Mouse (Mus musculus): ENCODE measurements at regions not wholly inside any gene's neighbourhood (a gene's known extent, or its start where the extent isn't known, plus 50 kb on each side); places are given as distances from the start of the nearest gene placed in this dataset.

DNA sequence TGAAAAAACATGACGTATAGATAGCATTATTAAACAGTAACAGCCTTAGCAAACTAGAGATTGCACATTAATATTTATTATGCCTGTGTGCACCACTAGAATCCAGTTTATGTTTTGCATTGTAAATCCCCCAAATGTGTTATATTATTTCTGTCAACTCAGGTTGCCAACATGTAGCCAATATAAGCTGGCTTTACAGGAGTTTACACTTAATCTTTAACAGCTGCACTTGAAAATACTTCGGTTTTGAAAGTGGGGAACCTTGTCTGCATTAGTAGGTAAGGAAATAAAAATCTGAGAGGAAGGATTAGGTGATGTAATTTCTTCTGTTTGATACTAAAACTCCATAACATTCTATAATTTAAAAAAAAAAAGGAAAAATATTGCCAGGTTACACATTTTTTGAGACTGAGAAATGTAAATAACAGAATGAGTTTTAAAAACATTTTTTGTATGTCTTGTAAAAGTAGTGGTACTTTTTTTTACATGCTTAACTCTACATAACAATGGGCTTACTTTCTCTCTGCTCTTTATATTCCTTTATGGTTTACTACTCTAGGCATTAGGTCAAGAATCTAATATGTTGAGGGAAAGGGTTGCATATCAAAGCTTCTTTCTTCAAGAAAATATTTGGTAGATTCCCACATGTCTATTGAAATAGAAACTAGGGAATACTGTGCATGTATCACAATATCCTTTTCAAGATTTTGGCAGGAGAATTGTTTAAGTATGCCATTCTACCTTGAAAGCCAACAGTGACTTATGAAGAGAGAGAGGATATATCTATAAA is 214.2 kb upstream of the Adamts5 start:
- ATAC-seq (replicated peaks in 1 of 2; ENCODE audit: insufficient read depth in 1 of 2, low FRiP score in 2 of 2, low TSS enrichment in 1 of 2, low read depth in 1 of 2, poor library complexity in 2 of 2, severe bottlenecking in 2 of 2) = no peak

DNA sequence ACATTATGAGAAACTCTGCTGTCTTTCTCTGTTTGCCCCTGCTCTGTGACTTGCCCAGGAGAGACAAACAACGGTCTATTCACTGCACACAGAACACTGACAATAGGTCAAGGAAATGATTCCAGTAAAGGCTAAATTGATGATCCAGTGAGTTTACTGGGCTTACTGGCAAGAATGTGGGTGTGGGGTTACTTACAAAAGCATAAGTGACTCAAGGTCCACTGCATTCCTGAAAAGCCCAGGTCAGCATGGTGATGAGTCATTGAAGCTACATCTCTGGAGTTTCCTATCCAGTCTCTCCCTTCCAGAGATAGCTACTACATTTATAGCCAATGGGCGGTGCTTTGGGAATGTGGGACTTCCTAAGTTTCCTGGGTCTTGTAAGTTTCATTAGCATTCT is 192.8 kb upstream of the Adamts5 start:
- no peak for ATAC-seq (replicated peaks in 1 of 2; ENCODE audit: insufficient read depth in 1 of 2, low FRiP score in 2 of 2, low TSS enrichment in 1 of 2, low read depth in 1 of 2, poor library complexity in 2 of 2, severe bottlenecking in 2 of 2)

DNA sequence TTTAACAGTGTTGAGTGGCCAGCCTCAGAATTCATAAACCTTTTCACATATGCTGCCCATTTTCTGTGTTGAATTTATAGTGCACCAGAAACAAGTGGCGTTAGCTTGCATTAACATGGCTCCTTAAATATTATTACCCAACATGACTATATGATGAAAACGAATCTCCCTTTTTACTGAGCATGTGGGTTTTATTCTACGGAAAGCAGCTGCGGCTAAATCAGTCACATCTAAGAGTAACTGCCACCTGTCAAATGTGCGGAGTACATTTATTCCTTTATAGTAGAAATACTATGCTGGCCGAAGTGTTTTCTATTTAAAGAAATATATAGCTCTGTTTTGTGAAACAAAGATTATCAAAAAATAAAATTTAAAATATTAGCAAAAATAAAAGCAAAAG is 188.5 kb upstream of the Adamts5 start:
- no peak for ATAC-seq (replicated peaks in 1 of 2; ENCODE audit: insufficient read depth in 1 of 2, low FRiP score in 2 of 2, low TSS enrichment in 1 of 2, low read depth in 1 of 2, poor library complexity in 2 of 2, severe bottlenecking in 2 of 2)

DNA sequence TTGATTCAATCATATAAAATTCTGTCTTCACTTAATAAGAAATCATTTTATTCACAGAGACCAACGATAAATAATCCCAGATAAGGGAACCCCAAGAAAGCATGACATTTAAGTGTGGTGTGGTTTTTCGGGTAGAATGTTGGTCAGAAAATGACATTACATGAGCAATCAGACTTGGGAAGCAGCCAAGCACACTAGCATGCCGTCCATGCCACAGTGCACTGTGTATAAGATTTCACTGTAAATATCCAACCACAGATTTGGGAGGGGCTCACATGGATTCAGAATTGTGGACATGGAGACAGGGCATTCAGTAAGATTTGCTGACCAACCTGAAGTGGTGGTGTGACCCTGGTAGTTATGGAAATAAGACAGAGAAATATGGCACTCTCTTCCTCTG is 185.8 kb upstream of the Adamts5 start:
- ATAC-seq (replicated peaks in 1 of 2; ENCODE audit: insufficient read depth in 1 of 2, low FRiP score in 2 of 2, low TSS enrichment in 1 of 2, low read depth in 1 of 2, poor library complexity in 2 of 2, severe bottlenecking in 2 of 2) = no peak

DNA sequence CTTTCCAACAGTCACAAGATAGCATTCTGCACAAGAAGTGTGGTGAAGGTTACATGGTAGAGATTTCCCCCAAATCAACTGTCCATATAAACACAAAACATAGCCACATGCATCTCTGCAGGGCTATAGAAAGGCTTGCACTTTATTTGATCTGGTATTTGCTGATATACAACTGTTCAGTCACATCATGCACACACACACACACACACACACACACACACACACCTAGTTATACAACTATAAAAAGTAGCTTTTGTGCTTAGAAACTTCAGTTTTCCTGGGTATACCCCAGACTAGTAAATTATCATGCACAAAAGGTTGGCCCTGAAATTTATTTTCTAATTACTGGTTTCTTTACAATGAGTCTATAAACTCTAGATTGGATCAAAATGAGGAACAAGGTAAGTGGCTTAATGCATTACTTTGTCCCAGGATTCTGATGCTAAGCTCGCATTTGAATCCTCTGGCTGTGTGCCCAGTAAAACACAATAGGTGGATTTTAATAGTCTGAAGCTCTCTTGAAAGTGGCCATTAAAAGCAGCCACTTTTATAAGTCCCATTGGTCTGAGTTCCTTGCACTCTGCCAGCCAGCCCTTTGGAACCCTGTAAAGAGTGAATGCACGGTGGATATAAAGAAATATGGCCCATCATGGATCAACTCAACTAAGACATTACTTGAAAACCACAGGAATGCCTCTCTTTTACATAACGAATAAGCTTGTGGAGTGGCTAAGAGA is 166.2 kb upstream of the Adamts5 start:
- no peak for ATAC-seq (replicated peaks in 1 of 2; ENCODE audit: insufficient read depth in 1 of 2, low FRiP score in 2 of 2, low TSS enrichment in 1 of 2, low read depth in 1 of 2, poor library complexity in 2 of 2, severe bottlenecking in 2 of 2)

DNA sequence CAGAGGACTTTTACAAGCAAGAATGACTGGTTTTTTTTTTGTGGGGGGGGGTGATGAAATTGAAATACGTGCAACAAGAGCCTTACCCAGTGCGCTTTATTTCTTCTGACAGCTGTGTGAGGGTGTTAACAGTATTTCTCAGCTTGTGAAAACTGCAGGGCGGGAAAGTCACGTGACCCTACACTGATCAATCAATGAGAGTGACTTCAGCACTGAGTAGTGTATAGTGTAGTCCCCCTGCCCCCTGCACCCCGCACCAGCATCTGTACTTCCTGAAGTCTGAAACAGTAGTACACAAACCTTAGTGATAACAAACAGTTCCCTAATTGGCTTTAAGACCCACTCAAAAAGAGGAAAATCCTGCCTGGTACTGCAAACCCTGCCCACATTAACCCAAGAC is 158.5 kb upstream of the Adamts5 start:
- ATAC-seq (replicated peaks in 1 of 2; ENCODE audit: insufficient read depth in 1 of 2, low FRiP score in 2 of 2, low TSS enrichment in 1 of 2, low read depth in 1 of 2, poor library complexity in 2 of 2, severe bottlenecking in 2 of 2) = no peak

DNA sequence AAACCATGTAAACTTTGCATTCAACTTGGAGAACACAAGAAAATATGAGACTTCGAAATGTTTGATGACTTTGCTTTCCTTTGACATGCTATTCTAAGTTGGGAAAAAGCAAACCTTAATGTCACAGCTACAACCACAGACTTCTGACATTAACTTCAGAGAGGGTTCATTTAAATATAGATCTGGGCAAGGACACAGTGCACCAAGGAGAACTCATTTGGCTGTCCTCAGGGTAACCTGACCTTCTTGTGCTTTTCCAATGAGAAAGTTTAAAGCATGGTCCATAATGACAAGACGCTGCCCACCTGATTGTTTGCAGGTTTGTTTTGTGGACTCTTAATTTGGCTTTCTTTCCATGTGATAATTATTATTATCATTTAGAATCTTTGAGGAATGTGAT is 143.1 kb upstream of the Adamts5 start:
- ATAC-seq (replicated peaks in 1 of 2; ENCODE audit: insufficient read depth in 1 of 2, low FRiP score in 2 of 2, low TSS enrichment in 1 of 2, low read depth in 1 of 2, poor library complexity in 2 of 2, severe bottlenecking in 2 of 2) = no peak

DNA sequence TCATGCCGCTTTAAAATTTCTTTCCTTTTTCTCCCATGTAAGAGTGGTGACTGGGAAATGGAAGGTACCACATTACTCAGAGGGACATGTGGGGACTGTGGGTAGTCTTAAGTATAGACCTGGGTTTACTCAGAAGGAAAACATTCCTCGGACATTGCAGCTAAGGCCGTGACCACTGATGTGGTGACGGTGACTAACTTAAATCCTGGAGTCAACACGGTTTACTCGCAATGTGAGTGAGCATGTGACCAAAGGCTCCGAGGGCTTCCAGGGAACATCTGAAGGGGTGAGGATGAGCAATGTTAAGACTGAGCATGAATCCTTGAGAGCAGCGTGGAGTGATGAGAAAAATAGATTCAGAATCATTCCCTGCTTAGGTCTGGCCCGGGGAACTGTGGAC is 133.1 kb upstream of the Adamts5 start:
- ATAC-seq (replicated peaks in 1 of 2; ENCODE audit: insufficient read depth in 1 of 2, low FRiP score in 2 of 2, low TSS enrichment in 1 of 2, low read depth in 1 of 2, poor library complexity in 2 of 2, severe bottlenecking in 2 of 2) = no peak

DNA sequence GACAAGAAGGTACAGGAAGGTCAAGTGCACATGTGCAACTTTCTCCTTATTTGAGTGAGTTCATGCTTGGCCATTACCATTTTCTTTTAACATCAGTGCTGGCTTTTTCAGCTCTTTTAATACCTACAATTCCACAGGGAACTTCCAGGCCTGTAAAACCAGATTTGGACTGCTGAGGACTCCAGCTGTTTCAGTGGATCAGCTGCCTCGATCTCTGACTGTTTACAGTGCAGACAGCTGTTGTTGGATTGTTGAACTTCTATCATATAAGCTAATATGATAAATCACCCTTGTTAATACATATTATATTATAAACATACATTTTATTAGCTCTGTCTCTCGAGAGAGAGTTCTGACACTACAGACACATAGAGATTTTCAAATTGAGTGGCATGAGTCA is 126.1 kb upstream of the Adamts5 start:
- no peak for ATAC-seq (replicated peaks in 1 of 2; ENCODE audit: insufficient read depth in 1 of 2, low FRiP score in 2 of 2, low TSS enrichment in 1 of 2, low read depth in 1 of 2, poor library complexity in 2 of 2, severe bottlenecking in 2 of 2)

DNA sequence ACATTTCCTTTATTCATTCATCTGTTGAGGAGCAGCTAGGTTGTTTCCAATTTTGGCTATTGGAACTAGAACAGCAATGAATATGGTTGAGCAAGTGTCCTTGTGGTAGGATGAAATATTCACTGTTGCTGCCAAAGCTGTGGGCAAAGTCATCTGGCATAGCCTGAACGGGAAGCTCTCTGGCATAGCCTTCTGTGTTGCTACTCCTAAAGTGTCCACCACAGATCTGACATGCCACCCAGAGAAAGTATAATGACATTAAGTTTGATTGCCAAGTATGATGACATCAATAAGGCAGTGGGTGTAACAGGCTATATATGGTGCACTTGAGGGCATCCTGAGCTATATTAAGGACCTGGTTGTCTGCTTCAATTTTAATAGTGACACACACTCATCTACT is 113.7 kb upstream of the Adamts5 start:
- ATAC-seq (replicated peaks in 1 of 2; ENCODE audit: insufficient read depth in 1 of 2, low FRiP score in 2 of 2, low TSS enrichment in 1 of 2, low read depth in 1 of 2, poor library complexity in 2 of 2, severe bottlenecking in 2 of 2) = no peak

DNA sequence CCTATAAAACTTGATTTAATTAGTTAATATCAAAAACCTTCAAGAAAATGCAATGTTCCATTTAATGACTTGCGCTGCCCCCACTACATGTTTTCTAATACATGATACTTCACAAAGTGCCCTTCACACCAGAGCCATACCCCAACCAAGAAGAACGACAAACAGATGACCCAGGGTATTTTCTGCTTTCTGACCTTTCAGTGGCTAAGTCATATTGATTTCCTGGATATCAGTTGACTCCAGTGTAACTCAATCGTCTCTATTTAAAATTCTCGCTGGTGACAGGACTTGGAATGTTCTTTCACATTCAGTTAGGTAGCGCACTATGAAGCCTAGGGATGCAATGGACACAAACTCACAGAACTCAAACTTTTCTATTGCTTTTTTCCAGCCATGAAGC is 109.4 kb upstream of the Adamts5 start:
- no peak for ATAC-seq (replicated peaks in 1 of 2; ENCODE audit: insufficient read depth in 1 of 2, low FRiP score in 2 of 2, low TSS enrichment in 1 of 2, low read depth in 1 of 2, poor library complexity in 2 of 2, severe bottlenecking in 2 of 2)

DNA sequence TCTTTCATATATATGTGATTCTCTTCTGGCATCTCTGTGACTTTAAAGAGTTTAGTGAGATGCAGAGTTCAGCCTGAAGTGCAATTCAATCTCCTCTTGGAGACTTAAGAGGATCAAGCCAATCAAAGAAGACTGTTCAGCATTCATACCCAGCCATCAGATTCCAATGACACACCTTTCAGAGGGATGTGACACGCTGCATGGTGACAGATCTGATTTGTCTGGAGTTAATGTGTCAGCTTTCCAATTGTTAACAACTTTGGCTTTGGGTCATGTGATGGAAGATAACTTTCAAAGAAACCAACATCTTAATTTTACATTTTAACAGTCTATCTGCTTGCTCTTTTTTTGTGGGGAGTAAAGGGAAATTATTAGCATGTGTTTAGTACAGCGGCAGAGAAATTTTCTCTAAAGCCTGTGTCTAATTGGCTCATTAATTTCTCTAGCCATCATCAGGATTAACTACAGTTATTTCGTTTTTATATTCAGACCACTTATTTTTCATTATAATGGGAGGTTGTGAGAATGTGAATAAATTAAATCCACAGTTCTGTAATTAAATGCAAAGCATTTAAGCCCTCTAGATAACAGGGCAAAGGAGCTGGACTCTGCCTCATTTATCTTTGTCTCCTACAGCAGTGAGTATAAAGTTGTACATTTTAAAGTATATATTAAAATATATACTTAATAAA is 108.2 kb upstream of the Adamts5 start:
- no peak for ATAC-seq (replicated peaks in 1 of 2; ENCODE audit: insufficient read depth in 1 of 2, low FRiP score in 2 of 2, low TSS enrichment in 1 of 2, low read depth in 1 of 2, poor library complexity in 2 of 2, severe bottlenecking in 2 of 2)

DNA sequence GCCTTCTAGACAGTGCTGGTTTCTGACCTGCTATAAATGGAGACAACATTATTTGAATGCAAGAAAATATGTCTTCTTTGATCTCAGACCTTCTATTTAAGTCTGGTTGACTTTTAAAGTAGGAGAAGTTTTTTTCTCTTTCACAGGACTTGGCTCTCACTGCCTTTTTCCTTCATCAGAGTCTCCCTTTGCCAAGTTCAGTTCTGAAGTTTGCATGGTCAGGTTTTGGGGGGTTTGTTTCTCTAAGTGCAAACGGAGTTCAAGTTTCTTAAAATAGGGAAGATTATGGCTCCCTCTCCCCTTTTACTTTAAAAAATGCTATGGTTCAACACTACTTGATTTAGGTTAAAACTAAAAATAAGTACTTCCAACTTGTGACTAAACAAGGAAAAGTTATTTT is 106.2 kb upstream of the Adamts5 start:
- no peak for ATAC-seq (replicated peaks in 1 of 2; ENCODE audit: insufficient read depth in 1 of 2, low FRiP score in 2 of 2, low TSS enrichment in 1 of 2, low read depth in 1 of 2, poor library complexity in 2 of 2, severe bottlenecking in 2 of 2)

DNA sequence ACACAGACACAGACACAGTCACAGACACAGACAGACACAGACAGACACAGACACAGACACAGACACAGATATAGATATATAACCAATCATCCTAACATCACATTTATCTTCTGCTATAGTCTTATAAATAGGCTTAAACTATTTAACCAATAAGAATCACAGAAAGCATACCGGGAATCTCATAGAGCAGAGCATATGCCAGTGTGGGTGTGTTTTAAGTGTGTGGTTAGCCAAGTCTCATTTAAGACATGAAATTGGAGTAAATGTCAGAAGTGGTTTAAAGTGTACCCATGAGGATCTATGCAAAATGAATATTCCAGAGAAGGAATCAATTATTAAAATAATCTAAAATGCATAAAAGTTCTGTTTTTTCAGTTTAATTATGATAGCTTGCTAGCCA is 99.2 kb upstream of the Adamts5 start:
- no peak for ATAC-seq (replicated peaks in 1 of 2; ENCODE audit: insufficient read depth in 1 of 2, low FRiP score in 2 of 2, low TSS enrichment in 1 of 2, low read depth in 1 of 2, poor library complexity in 2 of 2, severe bottlenecking in 2 of 2)

DNA sequence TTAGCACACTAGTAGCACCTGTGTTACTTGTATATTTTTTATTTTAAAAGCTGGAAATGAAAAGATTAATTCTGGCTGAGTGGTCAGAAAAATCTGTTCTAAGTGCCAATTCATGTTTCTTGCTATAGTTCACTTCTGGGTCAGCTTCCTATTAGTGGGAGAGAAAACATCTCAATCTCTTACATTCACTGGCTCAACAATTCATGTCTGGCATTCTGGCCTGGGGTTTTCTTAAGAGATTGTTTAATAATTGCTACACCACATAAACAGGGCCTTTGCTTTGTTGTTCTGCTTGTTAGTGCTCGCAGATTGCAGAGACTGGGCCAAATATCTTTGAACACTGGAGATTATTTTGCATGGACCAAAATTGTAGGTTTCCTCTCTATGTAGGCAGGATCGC is 84.2 kb upstream of the Adamts5 start:
- ATAC-seq (replicated peaks in 1 of 2; ENCODE audit: insufficient read depth in 1 of 2, low FRiP score in 2 of 2, low TSS enrichment in 1 of 2, low read depth in 1 of 2, poor library complexity in 2 of 2, severe bottlenecking in 2 of 2) = no peak

DNA sequence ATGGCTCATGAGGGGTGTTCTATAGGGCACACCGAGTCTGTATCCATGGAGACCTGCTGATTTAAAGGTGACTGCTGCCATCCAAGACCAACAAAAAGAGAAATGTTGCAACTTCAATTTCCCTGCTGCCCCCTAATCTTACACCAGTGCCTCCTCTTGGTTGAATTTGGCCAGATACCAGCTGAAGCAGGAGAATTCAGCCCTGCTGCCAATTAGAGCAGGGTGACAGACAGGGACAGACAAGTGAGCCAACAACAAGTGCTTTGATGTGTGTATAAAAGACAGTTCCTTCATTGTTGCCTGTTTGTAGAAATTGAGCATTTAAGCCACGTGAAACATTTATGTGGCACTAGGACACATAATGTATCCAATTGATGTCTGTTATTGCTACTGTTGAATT is 75.5 kb upstream of the Adamts5 start:
- no peak for ATAC-seq (replicated peaks in 1 of 2; ENCODE audit: insufficient read depth in 1 of 2, low FRiP score in 2 of 2, low TSS enrichment in 1 of 2, low read depth in 1 of 2, poor library complexity in 2 of 2, severe bottlenecking in 2 of 2)

DNA sequence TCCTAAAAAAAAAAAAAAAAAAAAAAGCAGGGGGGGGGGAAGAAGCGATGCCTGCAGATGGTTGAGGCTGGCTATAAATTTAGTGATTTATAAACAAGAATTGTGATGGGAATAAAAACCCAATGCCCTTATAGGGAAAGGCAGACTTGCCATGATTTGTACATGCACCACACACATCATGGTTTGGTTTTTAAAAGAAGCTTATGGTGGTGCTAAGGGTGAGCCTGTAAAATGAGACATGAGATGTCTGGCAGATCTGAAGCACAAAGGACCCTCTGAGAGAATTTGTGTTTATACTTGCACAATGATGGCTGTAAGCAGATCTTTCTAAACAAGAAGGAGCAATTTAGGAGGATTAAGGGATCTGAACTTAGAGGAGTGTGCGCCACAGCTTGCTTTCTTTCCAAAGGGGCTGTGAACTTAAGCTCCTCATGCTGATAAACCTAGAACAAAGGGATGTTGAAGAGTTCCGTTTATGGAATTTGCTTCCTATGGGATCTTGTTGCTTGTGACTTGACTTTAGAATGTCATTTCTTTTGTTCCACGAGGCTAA is 65.3 kb upstream of the Adamts5 start:
- ATAC-seq (replicated peaks in 1 of 2; ENCODE audit: insufficient read depth in 1 of 2, low FRiP score in 2 of 2, low TSS enrichment in 1 of 2, low read depth in 1 of 2, poor library complexity in 2 of 2, severe bottlenecking in 2 of 2) = no peak

DNA sequence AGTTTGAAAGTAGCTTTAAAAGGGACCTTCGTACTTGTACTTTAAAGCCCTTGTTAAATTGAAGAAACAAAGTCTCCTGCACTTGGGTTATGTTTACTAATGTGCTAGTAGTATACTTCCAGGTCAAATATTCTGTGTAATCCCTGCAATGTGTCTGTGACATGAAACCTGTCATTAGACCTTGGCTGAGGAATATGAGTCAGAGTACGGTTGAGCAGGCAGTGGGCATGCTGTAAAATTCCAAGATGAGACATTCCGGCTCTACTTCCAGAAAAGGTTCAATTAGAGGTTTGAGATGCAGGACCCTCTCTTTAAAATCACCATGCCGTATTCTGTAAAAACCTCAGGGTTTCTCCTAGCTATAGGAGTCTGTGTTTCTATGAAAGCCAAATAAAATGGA is 64.6 kb upstream of the Adamts5 start:
- ATAC-seq (replicated peaks in 1 of 2; ENCODE audit: insufficient read depth in 1 of 2, low FRiP score in 2 of 2, low TSS enrichment in 1 of 2, low read depth in 1 of 2, poor library complexity in 2 of 2, severe bottlenecking in 2 of 2) = no peak

Measured in hematopoietic stem cell, adult 5-6 weeks (primary cell).